Mouse (Mus musculus) small intestine, adult 2 months (tissue): ENCODE data around the gene Creb5. TPM values are rescaled to one million over a fixed set of nuclear protein-coding genes. Genes with fewer than 3 reads are reported as not detected.

Experiments used
- H3K27ac ChIP-seq: fragments of 200-500 bp; 2 replicates; pipeline ENCODE4 v1.5.1; 2012; ENCODE audit warnings: low read depth, low read length, control low read depth, inconsistent platforms; ENCODE audit not compliant: insufficient read depth
- H3K27me3 ChIP-seq: fragments of 200-500 bp; 2 replicates; pipeline ENCODE4 v1.6.1; 2012; ENCODE audit warnings: mild to moderate bottlenecking, moderate library complexity, low read length, inconsistent platforms; ENCODE audit not compliant: control insufficient read depth, insufficient read depth
- H3K36me3 ChIP-seq: fragments of 200-500 bp; 2 replicates; pipeline ENCODE4 v1.6.1; 2012; ENCODE audit warnings: mild to moderate bottlenecking, low read length, control low read depth, inconsistent platforms; ENCODE audit not compliant: control insufficient read depth, insufficient read depth
- H3K4me1 ChIP-seq: fragments of 200-500 bp; 2 replicates; pipeline ENCODE4 v1.6.1; 2012; ENCODE audit warnings: low read length, inconsistent platforms, mixed read lengths; ENCODE audit not compliant: control insufficient read depth, insufficient read depth, insufficient read length
- H3K4me3 ChIP-seq: fragments of 200-500 bp; 2 replicates; pipeline ENCODE4 v1.5.1; 2012; ENCODE audit warnings: low read depth, mild to moderate bottlenecking, control low read depth, inconsistent platforms, low read length, moderate library complexity
- CTCF ChIP-seq: fragments of 200-500 bp; IDR thresholded peaks from 2 replicates; pipeline ENCODE4 v1.5.1; 2012; ENCODE audit warnings: low read depth, mild to moderate bottlenecking, control low read depth, inconsistent platforms, low read length, moderate library complexity, mixed read lengths; ENCODE audit not compliant: insufficient replicate concordance, insufficient read length; ENCODE audit errors: extremely low read depth
- POLR2A ChIP-seq: fragments of 200-500 bp; IDR thresholded peaks from 2 replicates; pipeline ENCODE4 v1.6.1; 2012; ENCODE audit warnings: low read depth, mild to moderate bottlenecking, control low read depth, inconsistent platforms, low read length, moderate library complexity
- WGBS: fragments of 180-500 bp; shearing (Covaris S2); methylation state at CpG from one replicate; pipeline ENCODE4 v1.1.7; 2018; 5-methylcytosine and 5-hydroxymethylcytosine counted together
- polyA plus RNA-seq: library from polyadenylated mRNA; depleted of rRNA; stranded (reverse); fragments of >200 nt; gene quantifications from 2 replicates; pipeline ENCODE4 v1.2.3, GENCODE M21; 2012

Gene Creb5
- polyA plus RNA-seq, 1 experiment = 1.1 TPM

- H3K4me3 ChIP-seq = no peak overlapping the region
Measured at GRCm38 (mm10) chr6:53523743-53524497, 236.8 kb downstream of the Creb5 start.

DNA sequence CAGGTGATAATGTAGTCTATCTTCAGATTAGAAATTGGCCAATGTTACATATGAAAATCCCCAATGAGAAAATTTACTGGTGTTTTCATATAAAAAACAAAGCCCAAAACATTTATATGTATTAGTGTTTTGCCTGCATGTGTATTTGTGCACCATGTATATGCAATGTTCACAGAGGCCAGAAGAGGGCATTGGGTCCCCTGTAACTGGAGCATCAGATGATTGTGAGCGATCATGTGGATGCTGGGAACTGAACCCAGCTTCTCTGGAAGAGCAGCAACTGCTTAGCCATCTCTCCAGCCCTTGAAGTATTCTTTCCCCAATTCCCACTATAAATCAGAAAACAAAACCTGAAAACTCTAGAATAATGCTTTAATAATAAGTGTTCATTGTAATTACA, 239.4 kb downstream of the Creb5 start:
- Histone ChIP-seq H3K4me3 (no peak overlapping the region), H3K36me3 (no peaks in the 10 kb centered on the region), H3K4me1 (no peaks in the 10 kb centered on the region), H3K27ac (no peak overlapping the region), H3K27me3 (no peaks in the 10 kb centered on the region)
- WGBS = 91% methylated on average over 1 of the region's 1 CpGs
- TF ChIP-seq CTCF = no peak
- no peak for TF ChIP-seq POLR2A

More at GRCm38 (mm10) chr6:53523743-53524497, 236.8 kb downstream of the Creb5 start:
- WGBS = 65% methylated on average over 13 of the region's 13 CpGs
- no peaks in the 10 kb centered on the region for H3K4me1 ChIP-seq
- H3K36me3 ChIP-seq = no peaks in the 10 kb centered on the region
- H3K27ac ChIP-seq = no peak overlapping the region
- no peaks in the 10 kb centered on the region for H3K27me3 ChIP-seq
- TF ChIP-seq POLR2A (no peak), CTCF (no peak)

- Histone ChIP-seq H3K4me1 (no peaks in the 10 kb centered on the region), H3K4me3 (no peak overlapping the region), H3K36me3 (no peaks in the 10 kb centered on the region), H3K27ac (no peak overlapping the region), H3K27me3 (no peaks in the 10 kb centered on the region)
- 82% methylated on average over 8 of the region's 8 CpGs for WGBS
- TF ChIP-seq POLR2A (no peak), CTCF (no peak)
Measured at GRCm38 (mm10) chr6:53530742-53531141, 243.7 kb downstream of the Creb5 start.

- H3K27ac ChIP-seq = no peak overlapping the region
- no peaks in the 10 kb centered on the region for H3K27me3 ChIP-seq
- no peaks in the 10 kb centered on the region for H3K36me3 ChIP-seq
- no peak for TF ChIP-seq CTCF
- TF ChIP-seq POLR2A = no peak
- WGBS = 86% methylated on average over 4 of the region's 4 CpGs
- no peaks in the 10 kb centered on the region for H3K4me1 ChIP-seq
- H3K4me3 ChIP-seq = no peak overlapping the region
Measured at GRCm38 (mm10) chr6:53531461-53531860, 244.4 kb downstream of the Creb5 start.

DNA sequence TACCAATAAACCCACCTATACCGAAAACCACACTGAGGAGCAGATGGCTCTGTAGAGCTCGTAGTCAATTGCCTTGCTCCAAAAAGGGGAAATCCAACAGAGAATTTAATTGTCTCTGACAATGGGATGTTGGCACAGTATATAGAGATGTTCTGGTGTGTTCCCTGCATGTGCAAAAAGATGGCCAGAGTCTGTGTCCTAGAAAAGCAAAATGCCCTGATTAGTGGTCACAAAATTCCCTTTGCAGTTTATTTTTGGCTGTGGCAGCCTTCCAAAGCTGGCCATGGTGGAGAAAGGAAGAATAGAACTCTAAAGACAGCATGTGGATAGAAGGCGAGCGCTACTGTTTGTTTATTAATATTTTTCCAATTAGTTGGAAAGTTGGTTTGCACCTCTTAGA, 250.5 kb downstream of the Creb5 start:
- H3K27ac ChIP-seq = no peak overlapping the region
- TF ChIP-seq POLR2A (no peak), CTCF (no peak)
- H3K27me3 ChIP-seq = no peaks in the 10 kb centered on the region
- WGBS = 83% methylated on average over 4 of the region's 4 CpGs
- no peak overlapping the region for H3K4me3 ChIP-seq
- no peaks in the 10 kb centered on the region for H3K4me1 ChIP-seq
- H3K36me3 ChIP-seq = no peaks in the 10 kb centered on the region

DNA sequence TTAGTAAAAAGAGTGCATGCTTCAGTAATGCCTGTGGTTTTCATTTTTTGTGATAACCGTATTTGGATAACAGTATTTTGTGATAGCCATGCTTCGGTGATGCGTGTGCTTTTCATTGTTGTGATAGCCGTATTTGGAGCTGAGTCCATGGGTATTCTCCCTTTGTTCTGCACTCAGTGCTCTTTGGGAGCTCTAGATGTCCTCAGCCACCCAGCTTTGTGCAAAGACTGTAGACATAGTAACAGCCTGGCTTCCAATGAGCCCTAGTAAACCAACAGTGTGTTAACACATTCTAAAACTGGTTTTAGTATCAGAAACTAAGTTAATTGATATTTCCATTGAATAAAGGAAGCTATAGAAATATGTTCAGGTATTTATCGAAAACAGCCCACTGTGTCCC, 254.7 kb downstream of the Creb5 start:
- WGBS = 86% methylated on average over 5 of the region's 5 CpGs
- Histone ChIP-seq H3K27ac (no peak overlapping the region), H3K36me3 (no peaks in the 10 kb centered on the region), H3K4me3 (no peak overlapping the region), H3K27me3 (no peaks in the 10 kb centered on the region), H3K4me1 (no peaks in the 10 kb centered on the region)
- TF ChIP-seq CTCF = no peak
- no peak for TF ChIP-seq POLR2A

- no peak overlapping the region for H3K4me3 ChIP-seq
- TF ChIP-seq CTCF (no peak), POLR2A (no peak)
- no peaks in the 10 kb centered on the region for H3K27me3 ChIP-seq
- no peaks in the 10 kb centered on the region for H3K4me1 ChIP-seq
- H3K27ac ChIP-seq = no peak overlapping the region
- WGBS = 44% methylated on average over 2 of the region's 2 CpGs
- H3K36me3 ChIP-seq = no peaks in the 10 kb centered on the region
Measured at GRCm38 (mm10) chr6:53545483-53545900, 258.4 kb downstream of the Creb5 start.
